Mouse (Mus musculus): ENCODE data around the gene Fuk. TPM values are rescaled to one million over a fixed set of nuclear protein-coding genes. Genes with fewer than 3 reads are reported as not detected.
"Not testable (repeated sequence)": the region's sequence is repeated elsewhere in the genome, so short reads cannot be mapped to it uniquely, and the experiment has no call there.

Gene Fuk
- polyA plus RNA-seq, 1 experiment from 2014 or later = 10.4 TPM

DNA sequence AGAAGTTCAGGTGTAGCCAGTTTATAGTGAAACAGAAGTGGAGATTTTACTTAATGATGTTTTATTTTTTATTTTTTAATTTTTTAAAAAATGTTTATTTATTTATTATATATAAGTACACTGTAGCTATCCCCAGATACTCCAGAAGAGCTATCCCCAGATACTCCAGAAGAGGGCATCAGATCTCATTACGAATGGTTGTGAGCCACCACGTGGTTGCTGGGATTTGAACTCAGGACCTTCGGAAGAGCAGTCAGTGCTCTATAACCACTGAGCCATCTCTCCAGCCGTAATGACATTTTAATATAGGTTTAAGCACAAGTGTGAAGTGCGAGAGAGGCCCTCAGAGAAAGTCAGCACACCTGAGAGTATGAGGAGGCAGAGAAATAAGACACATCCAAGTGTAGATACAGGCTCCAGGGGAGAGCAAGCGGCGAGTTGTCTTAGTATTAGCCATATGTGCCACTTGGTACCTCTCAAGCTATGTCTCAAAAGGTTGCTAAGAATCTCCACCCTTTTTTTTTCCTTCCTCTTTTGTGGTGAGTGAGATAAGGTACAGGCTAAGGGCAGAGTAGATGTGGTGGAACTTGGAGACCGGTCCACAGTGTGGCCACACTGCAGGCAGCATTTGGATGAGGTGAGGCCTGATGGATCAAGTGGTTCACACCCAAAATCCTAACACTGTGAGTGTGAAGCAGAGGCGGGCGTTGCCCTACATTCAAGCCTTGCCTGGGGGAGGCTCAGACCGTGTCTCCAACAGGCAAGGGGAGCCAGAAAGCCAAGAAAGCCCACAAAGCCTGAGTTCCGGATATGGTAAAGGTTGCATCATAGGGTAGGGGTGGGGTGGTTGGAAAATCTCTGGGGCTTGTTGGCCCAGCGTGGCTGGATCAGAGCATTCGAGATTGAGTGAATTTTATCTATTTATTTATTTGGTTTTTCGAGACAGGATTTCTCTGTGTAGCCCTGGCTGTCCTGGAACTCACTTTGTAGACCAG lies 9.6 kb upstream of the Fuk start:
- H3K4me3 ChIP-seq = no peak overlapping the region
- H3K27ac ChIP-seq = no peak overlapping the region
- no peaks in the 10 kb centered on the region for H3K9me3 ChIP-seq
- 80% methylated on average over 15 of the region's 15 CpGs for WGBS
- no peaks in the 10 kb centered on the region for H3K36me3 ChIP-seq
- no peaks in the 10 kb centered on the region for H3K4me1 ChIP-seq
- no peaks in the 10 kb centered on the region for H3K27me3 ChIP-seq (ENCODE audit: insufficient read depth, poor library complexity, severe bottlenecking)
- DNase-seq (ENCODE audit: low spot score) = no peak

DNA sequence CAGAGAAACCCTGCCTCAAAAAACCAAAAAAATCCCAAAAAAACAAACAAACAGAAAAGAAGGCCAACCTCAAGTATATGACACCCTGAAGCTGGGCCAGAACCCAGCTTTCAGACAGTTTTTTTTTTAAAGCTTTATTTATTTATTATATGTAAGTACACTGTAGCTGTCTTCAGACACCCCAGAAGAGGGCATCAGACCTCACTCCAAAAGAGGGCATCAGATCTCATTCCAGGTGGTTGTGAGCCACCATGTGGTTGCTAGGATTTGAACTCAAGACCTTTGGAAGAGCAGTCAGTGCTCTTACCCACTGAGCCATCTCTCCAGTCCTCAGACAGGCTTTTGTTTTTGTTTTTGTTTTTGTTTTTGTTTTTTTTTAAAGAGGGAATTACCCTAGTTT lies 7.6 kb upstream of the Fuk start:
- H3K27ac ChIP-seq; DNase-seq (ENCODE audit: low spot score); H3K27me3 ChIP-seq (ENCODE audit: insufficient read depth, poor library complexity, severe bottlenecking); H3K36me3 ChIP-seq; H3K9me3 ChIP-seq; H3K4me3 ChIP-seq; H3K4me1 ChIP-seq: not testable (repeated sequence)

DNA sequence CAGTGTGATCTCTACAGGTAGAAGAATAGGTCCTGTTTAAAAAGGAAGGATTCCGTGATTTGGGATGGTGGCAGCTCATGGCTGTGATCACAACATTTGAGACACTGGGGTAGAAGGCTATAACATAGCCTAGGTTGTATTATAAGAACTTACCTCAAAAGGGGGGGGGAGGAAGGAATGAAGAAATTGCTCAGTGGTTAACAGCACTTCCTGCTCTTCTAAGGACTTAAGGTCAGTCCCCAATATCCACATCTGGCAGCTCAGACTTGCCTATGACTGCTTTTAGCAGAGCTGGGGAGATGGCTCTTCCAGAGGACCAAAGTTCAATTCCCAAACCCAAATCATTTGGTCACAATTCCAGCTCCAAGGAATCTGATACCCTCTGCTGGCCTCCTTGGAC lies 4.4 kb upstream of the Fuk start:
- Histone ChIP-seq H3K27me3 (ENCODE audit: insufficient read depth, poor library complexity, severe bottlenecking) (no peaks in the 10 kb centered on the region), H3K36me3 (no peaks in the 10 kb centered on the region), H3K9me3 (no peaks in the 10 kb centered on the region), H3K27ac (no peak overlapping the region), H3K4me1 (peaks cover 6% of the 10 kb centered on the region; the same call in 1 of the 2 replicates), H3K4me3 (no peak overlapping the region)
- DNase-seq (ENCODE audit: low spot score) = no peak
- WGBS = 79% methylated on average over 1 of the region's 1 CpGs

DNA sequence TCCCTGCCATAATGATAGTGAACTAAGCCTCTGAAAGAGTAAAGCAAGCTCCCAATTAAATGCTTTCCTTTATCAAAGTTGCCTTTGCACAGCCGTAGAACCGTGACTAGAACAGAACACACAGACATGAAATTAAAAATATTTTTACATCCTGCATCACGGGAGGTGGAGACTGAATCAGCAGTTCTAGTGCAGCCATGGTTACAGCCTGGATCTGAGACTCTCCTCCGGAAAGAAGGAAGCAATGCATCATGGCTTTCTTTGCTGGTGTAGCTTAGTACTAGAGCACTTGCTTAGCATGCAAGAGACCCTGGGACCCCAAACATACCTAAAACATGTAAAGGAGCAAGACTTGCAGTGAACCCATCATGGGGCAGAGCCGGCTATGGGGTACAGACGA lies 3.1 kb upstream of the Fuk start:
- Histone ChIP-seq H3K27ac (no peak overlapping the region), H3K27me3 (ENCODE audit: insufficient read depth, poor library complexity, severe bottlenecking) (no peaks in the 10 kb centered on the region), H3K9me3 (no peaks in the 10 kb centered on the region), H3K36me3 (no peaks in the 10 kb centered on the region), H3K4me1 (peaks cover 8% of the 10 kb centered on the region; the same call in 1 of the 2 replicates), H3K4me3 (no peak overlapping the region)
- DNase-seq (ENCODE audit: low spot score) = no peak
- WGBS = 84% methylated on average over 6 of the region's 6 CpGs

DNA sequence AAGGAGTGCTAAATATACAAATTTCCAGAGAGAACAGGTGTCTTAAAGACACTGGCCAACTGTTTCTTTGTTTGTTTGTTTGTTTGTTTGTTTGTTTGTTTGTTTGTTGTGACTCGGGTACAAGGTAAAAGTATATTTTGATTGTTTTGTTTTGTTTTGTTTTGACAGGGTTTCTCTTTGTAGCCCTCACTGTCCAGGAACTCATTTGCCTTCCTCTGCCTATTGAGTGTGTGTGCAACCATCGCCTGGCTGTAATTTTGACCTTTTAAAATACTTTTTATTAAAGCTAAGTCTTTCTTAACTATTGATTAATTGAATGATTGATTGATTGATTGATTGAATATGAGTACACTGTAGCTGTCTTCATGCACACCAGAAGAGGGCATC lies 284 bp upstream of the Fuk start:
- Histone ChIP-seq H3K9me3 (no peaks in the 10 kb centered on the region), H3K4me3 (peak overlapping the region; percentile 92), H3K27ac (peak overlapping the region; percentile 86; the same call in 1 of the 2 replicates), H3K27me3 (ENCODE audit: insufficient read depth, poor library complexity, severe bottlenecking) (no peaks in the 10 kb centered on the region), H3K4me1 (peaks cover 8% of the 10 kb centered on the region; the same call in 1 of the 2 replicates), H3K36me3 (peaks cover 15% of the 10 kb centered on the region)
- DNase-seq (ENCODE audit: low spot score) = no peak
- WGBS = 74% methylated on average over 2 of the region's 2 CpGs

DNA sequence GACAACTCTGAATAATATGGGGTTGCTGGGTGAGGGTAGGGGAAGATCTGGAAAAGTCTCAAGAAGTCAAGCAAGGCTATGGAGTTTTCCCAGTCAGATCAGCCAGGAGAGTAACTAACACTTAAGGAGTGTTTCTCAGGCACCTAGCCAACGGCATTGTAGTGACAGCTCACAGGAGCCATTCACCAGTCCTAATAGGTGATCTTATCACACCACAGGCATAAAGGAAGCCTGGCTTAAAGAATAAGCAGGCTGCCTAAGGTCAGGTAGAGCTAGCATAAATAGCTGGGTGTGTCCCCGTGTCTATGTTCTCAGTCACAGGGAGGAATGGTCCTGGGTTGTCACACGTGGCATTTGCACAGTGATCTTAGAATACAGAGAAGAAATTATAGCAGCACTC lies 1.2 kb downstream of the Fuk start:
- no peak for DNase-seq (ENCODE audit: low spot score)
- Histone ChIP-seq H3K27ac (no peak overlapping the region), H3K27me3 (ENCODE audit: insufficient read depth, poor library complexity, severe bottlenecking) (no peaks in the 10 kb centered on the region), H3K9me3 (no peaks in the 10 kb centered on the region), H3K4me3 (no peak overlapping the region), H3K36me3 (peaks cover 20% of the 10 kb centered on the region), H3K4me1 (peaks cover 8% of the 10 kb centered on the region; the same call in 1 of the 2 replicates)
- WGBS = 62% methylated on average over 3 of the region's 3 CpGs

DNA sequence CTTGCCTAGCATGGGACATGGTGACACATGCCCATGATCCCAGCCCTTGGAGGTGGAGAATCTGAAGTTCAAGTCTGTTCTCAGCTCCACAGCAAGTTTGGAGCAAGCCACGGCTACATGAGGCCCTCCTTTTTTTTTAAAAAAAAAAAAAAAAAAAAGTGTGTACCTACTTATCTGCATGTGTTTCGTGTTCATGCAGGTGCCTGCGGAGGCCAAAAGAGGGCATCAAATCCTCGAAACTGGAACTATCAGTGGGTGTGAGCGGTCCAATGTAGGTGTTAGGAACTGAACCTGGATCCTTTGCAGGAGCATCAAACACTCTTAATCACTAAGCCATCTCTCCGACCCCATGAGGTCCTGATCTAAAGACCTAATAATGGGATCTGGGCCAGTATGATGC lies 4.8 kb downstream of the Fuk start:
- peaks cover 41% of the 10 kb centered on the region for H3K36me3 ChIP-seq

DNA sequence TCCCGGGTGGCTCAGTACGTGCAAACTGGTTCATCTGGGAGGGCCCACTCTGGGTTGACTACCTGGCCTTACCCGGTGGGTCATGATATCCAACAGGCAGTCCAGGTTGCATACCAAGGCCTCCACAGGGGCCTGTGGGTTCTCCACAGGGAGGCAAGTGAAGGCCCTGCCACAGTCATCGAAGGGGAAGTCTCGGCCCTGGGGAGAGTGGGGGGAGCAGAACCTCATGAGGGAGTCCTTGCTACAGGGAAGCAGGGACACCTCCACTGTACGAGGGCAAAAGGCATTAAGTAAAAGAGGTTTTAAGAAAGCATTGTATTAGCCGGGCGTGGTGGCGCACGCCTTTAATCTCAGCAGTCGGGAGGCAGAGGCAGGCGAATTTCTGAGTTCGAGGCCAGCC lies 6.5 kb downstream of the Fuk start:
- 0 out of 2 replicates have a peak, but pooled peaks cover 3% of the 10 kb centered on the region for H3K4me1 ChIP-seq
- H3K4me3 ChIP-seq = no peak overlapping the region
- no peak overlapping the region for H3K27ac ChIP-seq
- DNase-seq (ENCODE audit: low spot score) = no peak
- peaks cover 45% of the 10 kb centered on the region for H3K36me3 ChIP-seq
- no peaks in the 10 kb centered on the region for H3K9me3 ChIP-seq
- 92% methylated on average over 13 of the region's 13 CpGs for WGBS
- H3K27me3 ChIP-seq (ENCODE audit: insufficient read depth, poor library complexity, severe bottlenecking) = no peaks in the 10 kb centered on the region

More for the DNA sequence above, 4.8 kb downstream of the Fuk start:
- H3K27ac ChIP-seq = no peak overlapping the region
- no peak overlapping the region for H3K4me3 ChIP-seq
- WGBS = 94% methylated on average over 6 of the region's 6 CpGs
- no peak for DNase-seq (ENCODE audit: low spot score)
- H3K27me3 ChIP-seq (ENCODE audit: insufficient read depth, poor library complexity, severe bottlenecking) = no peaks in the 10 kb centered on the region
- peaks cover 11% of the 10 kb centered on the region; the same call in 1 of the 2 replicates for H3K4me1 ChIP-seq
- no peaks in the 10 kb centered on the region for H3K9me3 ChIP-seq

DNA sequence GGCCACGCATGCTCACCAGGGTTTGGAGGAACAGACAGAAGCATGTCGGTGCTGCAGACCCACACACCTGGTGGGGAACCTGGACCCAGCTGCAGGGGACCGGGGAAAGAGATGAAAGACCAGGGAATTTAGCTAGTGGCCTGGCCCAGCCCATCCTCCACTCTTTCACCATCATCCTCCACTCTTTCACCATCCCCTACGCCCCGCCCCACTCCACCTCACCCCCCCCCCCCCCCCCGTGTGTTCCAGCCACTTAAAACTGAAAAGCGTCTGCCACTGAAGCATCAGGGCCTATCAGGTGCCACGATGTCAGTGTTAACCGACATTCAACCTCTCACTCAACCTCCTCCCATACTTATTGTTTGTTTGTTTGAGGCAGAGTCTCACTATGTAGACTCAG lies 7.0 kb downstream of the Fuk start:
- H3K36me3 ChIP-seq = peaks cover 45% of the 10 kb centered on the region

DNA sequence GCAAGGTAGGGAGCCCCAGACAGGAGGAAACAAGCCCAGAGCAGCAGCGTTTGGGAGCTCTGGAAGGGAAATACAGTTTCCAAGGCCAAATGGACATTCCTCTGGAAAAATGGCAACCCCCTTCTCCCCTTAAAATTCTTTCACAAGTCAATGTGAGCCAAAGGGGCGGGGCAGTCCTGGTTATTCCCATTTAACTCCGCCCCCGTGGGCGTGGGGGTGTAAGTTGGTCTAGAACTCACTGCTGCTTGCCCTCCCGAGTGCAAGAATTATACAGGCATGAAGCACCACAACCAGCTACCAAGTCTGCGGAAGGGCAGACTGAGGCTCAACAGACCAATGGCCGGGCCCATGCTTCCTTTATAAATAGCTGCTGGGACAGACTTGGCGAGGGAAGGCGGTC lies 7.4 kb downstream of the Fuk start:
- no peak for DNase-seq (ENCODE audit: low spot score)
- Histone ChIP-seq H3K4me1 (peaks cover 11% of the 10 kb centered on the region; the same call in 1 of the 2 replicates), H3K27me3 (ENCODE audit: insufficient read depth, poor library complexity, severe bottlenecking) (no peaks in the 10 kb centered on the region), H3K9me3 (no peaks in the 10 kb centered on the region), H3K27ac (no peak overlapping the region), H3K36me3 (peaks cover 45% of the 10 kb centered on the region), H3K4me3 (no peak overlapping the region)
- 77% methylated on average over 10 of the region's 10 CpGs for WGBS

More for the DNA sequence above, 7.0 kb downstream of the Fuk start:
- DNase-seq (ENCODE audit: low spot score) = no peak
- H3K27me3 ChIP-seq (ENCODE audit: insufficient read depth, poor library complexity, severe bottlenecking) = no peaks in the 10 kb centered on the region
- H3K4me3 ChIP-seq = no peak overlapping the region
- peaks cover 7% of the 10 kb centered on the region; the same call in 1 of the 2 replicates for H3K4me1 ChIP-seq
- H3K9me3 ChIP-seq = no peaks in the 10 kb centered on the region
- 69% methylated on average over 9 of the region's 9 CpGs for WGBS
- no peak overlapping the region for H3K27ac ChIP-seq

DNA sequence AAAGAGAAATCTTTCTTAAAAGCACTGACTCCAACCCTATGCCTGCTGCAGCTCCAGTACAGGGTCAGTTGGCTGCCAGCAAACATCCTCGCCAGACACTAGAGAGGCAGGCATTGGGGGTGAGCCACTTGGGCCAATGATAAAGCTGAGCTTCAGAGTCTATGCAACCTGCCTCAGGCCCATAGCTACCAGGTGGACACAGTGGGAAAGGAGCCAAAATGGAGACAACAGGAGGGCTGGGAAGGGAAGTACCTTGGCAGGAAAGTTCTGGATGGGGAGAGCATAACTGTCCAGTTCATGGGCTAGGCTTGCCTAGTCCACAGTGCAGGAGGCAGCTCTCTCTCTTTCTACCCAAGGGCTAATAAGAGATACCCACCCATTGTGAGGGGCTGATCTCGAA lies 9.4 kb downstream of the Fuk start:
- Histone ChIP-seq H3K27ac (no peak overlapping the region), H3K9me3 (no peaks in the 10 kb centered on the region), H3K4me3 (no peak overlapping the region), H3K4me1 (peaks cover 12% of the 10 kb centered on the region; the same call in 1 of the 2 replicates), H3K27me3 (ENCODE audit: insufficient read depth, poor library complexity, severe bottlenecking) (no peaks in the 10 kb centered on the region), H3K36me3 (peaks cover 50% of the 10 kb centered on the region)
- 89% methylated on average over 2 of the region's 2 CpGs for WGBS
- no peak for DNase-seq (ENCODE audit: low spot score)

DNA sequence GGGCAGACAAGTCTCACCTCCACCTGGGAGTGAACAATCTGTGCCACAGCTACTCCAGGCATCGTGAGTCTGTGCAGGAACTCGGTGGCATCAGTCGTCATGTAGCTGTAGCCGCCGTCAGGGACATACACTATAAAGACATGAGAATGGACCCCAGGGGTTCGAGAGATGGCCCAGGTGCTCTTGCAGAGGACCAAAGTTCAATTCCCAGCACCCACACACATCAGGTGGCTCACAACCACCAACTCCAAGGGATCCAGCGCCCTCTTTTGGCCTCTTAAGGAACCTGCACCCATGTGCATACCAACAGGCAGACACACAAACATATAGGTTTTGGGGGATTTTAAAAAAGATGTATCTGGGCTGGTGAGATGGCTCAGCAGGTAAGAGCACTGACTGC lies 10.2 kb downstream of the Fuk start:
- WGBS = 89% methylated on average over 7 of the region's 7 CpGs
- Histone ChIP-seq H3K27ac (no peak overlapping the region), H3K4me1 (peaks cover 12% of the 10 kb centered on the region; the same call in 1 of the 2 replicates), H3K4me3 (no peak overlapping the region), H3K9me3 (no peaks in the 10 kb centered on the region), H3K36me3 (peaks cover 51% of the 10 kb centered on the region), H3K27me3 (ENCODE audit: insufficient read depth, poor library complexity, severe bottlenecking) (no peaks in the 10 kb centered on the region)
- no peak for DNase-seq (ENCODE audit: low spot score)

DNA sequence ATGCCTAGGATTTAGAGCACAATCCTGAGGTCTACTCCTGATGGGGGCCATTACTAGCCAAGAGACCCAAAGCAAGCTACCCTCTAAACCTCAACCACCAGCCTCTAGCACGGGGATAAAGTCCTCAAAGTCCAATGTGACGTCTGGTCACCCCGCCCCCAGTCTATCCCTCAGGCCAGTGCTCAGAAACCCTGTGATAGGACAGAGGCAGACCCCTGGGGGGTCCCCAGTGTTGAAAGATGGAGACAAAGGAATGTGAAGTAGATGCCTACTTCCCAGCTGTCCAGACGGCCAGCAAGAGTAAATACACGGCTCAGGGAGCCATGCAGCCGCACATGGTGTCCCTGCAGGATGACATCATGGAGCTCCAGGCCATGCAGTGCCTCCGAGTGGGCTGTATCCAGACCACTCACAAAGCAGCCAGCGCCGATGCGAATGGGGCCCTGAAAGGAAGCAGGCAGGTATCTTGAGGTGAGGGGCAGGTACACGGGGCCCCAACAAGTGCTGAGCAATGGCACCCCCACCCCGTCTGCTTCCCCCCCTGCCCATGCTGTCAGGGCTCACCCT lies 12.3 kb downstream of the Fuk start:
- H3K9me3 ChIP-seq = no peaks in the 10 kb centered on the region
- DNase-seq (ENCODE audit: low spot score) = no peak
- H3K36me3 ChIP-seq = peaks cover 62% of the 10 kb centered on the region
- H3K27me3 ChIP-seq (ENCODE audit: insufficient read depth, poor library complexity, severe bottlenecking) = no peaks in the 10 kb centered on the region
- peak overlapping the region; percentile 63 for H3K27ac ChIP-seq
- H3K4me1 ChIP-seq = peaks cover 9% of the 10 kb centered on the region; the same call in 1 of the 2 replicates
- 62% methylated on average over 12 of the region's 12 CpGs for WGBS
- no peak overlapping the region for H3K4me3 ChIP-seq
